Mouse (Mus musculus) c-Kit-positive CD71-positive TER-119-negative erythroid progenitor cells, embryonic 14.5 days (primary cell): ENCODE data around the gene Med9.

ENCODE experiments used
- DNase-seq: peaks from one replicate; pipeline ENCODE4 v3.0.0-alpha.2; 2013; ENCODE audit warnings: low read depth

The Med9 gene

GRCm38 (mm10) chr11:60001231-60001980 lies 53.4 kb downstream of the Med9 start:
- DNase-seq = no peak

DNA sequence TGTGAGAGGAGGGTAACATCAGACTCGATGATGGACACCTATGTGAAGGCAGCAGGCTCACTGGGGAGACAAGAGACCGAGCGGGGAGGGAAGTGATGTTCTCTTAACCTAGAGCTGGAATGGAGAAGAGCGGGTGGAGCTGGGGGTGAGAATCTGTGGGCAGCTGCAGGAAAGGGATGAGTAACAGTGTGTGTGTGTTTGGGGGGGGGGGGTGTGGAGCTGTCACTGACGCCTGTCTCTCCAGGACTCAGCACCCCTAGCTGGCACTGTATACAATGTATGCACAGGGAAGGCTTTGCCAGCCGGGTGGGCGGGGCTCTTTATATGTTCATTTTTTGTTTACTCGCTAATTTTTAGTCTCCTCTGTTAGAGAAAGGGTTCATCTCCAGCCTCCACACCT lies 55.8 kb downstream of the Med9 start:
- DNase-seq = no peak

- no peak for DNase-seq
These were observed 56.7 kb downstream of the Med9 start for GRCm38 (mm10) chr11:60004716-60005115.

DNA sequence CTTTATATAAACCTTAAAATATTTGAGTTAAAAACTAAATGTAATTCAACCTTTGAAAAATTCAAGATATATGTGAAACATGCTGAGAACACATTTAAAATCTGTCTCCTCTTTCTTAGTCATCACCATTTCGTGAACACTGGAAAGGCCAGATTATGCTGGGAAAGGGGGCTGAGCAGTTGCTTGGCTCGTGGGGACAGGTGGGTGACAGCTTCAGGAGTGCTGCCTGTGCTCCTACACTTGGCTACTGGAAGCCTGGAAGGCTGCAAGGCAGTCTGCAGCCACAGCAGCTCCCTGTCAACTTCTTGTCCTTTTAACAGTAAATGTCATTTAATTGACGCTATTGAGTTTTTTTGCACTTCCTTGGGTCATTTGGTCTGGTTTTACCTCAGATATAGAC lies 57.9 kb downstream of the Med9 start:
- no peak for DNase-seq

DNA sequence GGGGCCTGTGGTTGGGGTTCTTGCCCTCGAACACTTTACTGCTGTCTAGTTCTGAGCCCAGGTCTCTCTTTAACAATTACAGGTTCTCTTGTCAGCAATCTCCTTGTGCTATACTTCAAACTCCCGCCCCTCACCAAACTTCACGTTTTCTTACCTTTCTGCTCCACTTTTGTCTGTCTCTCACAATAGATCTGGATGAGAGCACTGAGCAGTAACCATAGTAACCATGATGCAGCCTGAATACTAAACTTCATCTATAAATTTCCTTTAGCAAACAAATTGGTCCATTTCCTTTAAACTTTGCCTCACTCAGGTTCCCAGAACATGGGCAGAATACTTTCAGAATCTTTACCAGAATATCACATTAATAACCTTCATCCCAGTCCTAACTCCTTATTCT lies 61.4 kb downstream of the Med9 start:
- no peak for DNase-seq

- no peak for DNase-seq
These were observed 63.5 kb downstream of the Med9 start for GRCm38 (mm10) chr11:60011516-60011915.
